Mouse (Mus musculus): ENCODE results near the gene Dchs1.

DNA sequence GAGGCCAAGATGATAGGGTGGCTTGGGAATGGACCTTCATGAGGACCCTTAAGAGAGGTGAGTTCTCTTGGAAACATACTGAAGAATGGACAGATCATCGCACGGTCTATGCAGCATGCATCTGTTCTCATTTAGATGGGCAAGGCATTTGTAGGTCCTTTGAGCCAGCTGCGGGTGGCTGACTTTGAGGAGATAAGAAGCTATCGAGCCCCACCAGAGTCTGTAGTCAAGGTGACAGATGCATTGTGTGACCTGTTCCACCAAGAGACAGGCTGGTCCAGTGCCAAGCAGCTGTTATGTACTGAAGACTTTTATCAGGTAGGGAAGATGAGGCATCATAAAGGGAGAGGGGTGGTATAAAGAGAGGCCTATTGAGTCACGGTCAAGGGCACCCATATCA lies 78.7 kb downstream of the Dchs1 start:
- no peak for TF ChIP-seq CTCF (IDR thresholded peaks at IDR 0.05; ENCODE audit: control insufficient read depth, insufficient read depth, low read length)
- TF ChIP-seq POLR2A (IDR thresholded peaks at IDR 0.05; ENCODE audit: borderline replicate concordance, control insufficient read depth, low read depth, low read length) = no peak
